Mouse (Mus musculus) frontal cortex, postnatal 36 days (tissue): ENCODE data around the gene Cdkn1b.
A peak's percentile ranks its signal among the peaks of the same experiment; 100 is the strongest.

Experiments used
- DNase-seq, 2 experiments: peaks; one replicate each; pipeline ENCODE4 v3.0.0; 2022; ENCODE audit warnings: low spot score in 2 of 2

Cdkn1b gene

DNA sequence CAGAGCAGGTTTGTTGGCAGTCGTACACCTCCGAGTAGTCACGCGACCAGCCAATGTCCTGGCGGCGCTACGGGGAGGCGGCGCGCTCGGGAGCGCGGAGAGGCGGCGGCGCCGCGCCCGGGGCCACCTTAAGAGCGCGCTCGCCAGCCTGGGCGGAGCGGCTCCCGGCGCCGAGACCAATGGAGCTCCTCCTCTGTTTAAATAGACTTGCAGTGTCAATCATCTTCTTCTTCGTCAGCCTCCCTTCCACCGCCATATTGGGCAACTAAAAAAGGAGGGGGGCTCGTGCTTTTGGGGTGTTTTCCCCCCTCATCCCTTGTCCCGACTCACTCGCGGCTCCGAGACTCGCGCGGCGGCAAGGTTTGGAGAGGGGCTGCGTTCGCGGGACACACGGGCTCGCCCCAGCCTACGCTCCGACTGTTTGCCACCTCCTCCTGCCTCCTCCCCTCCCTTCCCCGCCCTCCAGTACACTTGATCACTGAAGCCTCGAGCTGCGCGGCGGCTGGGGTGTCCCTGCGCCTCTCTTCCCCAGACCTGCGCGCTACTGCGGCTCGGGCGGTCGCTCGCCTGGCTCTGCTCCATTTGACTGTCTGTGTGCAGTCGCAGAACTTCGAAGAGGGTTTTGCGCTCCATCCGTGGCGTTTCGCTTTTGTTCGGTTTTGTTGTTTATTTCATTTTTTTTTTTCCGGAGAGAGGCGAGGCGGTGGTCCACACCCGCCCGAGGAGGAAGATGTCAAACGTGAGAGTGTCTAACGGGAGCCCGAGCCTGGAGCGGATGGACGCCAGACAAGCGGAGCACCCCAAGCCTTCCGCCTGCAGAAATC lies at the start of gene Cdkn1b:
Cdkn1b (plus strand) TSS at position 212 of the 824 bp plus-strand sequence.
- DNase-seq, result peak; percentile 92 to 93

GRCm38 (mm10) chr6:134870887-134871286 lies 49.3 kb upstream of the Cdkn1b start:
- DNase-seq, result no peak

DNA sequence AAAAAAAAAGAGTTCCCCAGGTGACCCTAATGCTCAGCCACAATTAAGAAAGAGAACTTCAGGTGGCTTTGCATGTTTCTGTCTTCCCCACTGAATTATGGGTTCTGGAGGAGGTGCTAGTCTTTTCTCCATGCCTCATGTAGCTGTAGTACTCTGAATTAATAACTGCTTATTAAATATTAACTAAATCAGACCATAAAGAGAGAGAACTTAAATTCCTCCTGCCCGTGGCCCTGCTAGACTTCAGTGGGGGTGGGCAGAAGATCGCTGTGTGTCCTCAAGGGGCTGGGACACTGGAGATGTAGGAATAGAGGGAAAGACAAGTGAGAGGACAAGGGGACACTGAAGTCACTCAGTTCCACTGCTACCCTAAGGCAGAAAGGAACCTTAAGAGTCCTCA lies 48.0 kb upstream of the Cdkn1b start:
- DNase-seq, result no peak

- DNase-seq, result no peak
These were observed 47.2 kb upstream of the Cdkn1b start for GRCm38 (mm10) chr6:134873018-134873417.

DNA sequence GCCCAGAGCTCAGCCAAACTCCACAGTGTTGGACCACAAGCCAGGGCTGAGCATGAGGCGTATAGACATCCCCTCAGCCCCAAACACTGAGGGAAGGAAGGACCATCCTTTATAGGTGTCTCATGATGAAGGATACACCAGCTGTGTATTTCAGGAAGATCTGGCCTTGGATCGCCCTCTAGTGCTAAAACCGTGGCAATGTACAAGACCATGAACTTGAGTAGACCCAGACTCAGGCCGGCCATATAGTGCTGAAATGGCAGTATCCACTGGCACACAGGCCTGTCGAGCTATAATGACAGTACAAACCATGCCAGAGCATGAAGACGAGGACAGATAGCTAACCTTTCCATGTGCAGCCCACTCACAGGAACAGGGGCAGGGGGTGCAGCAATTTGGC lies 43.4 kb upstream of the Cdkn1b start:
- DNase-seq, result no peak

DNA sequence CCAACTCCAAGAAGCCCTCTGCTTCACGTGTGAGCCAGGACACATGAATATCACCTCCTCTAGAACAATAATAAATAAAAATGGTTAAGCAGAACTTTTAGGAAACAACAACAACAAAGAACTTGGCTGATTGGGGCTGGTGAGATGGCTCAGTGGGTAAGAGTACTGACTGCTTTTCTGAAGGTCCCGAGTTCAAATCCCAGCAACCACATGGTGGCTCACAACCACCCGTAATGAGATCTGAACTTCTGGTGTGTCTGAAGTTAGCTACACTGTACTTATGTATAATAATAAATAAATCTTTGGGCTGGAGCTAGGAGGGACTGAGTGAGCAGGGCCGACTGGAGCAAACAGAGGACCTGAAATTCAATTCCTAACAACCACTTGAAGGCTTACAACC lies 42.9 kb upstream of the Cdkn1b start:
- no peak for DNase-seq

DNA sequence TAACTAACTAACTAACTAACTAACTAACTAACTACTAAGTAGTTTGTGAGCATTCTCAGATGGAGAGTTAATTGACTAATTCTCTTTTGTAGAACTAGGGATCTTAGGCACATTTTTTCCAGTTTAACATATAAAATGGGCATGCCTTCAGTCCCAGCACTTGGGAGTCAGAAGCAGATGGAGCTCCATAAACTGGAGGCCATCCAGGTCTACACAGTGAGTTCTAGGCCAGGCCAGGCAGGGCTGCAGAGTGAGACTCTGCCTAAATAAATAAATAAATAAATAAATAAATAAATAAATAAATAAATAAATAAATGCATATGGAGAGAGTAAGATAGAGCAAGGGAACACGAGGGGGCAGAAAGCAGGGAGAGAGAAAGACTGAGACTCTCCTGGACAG lies 42.3 kb upstream of the Cdkn1b start:
- DNase-seq, result no peak

DNA sequence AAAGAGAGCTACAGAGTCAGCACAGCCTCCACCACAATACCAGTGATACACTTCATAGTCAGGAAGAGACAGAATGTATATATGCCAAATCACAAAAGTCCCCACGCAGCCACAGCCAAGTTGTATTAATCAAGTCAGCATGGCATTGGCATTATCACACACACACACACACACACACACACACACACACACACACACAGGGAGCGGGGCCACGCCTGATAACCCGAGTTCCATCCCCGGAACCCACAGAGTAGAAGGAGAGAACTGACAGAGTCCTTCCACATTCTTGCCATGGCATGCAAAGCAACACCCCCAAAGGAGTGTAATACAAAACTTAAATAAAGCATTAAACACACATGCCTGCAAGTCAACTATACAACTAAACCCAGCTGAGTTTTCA lies 40.6 kb upstream of the Cdkn1b start:
- no peak for DNase-seq

- no peak for DNase-seq
These were observed 40.2 kb upstream of the Cdkn1b start for GRCm38 (mm10) chr6:134880046-134880445.

GRCm38 (mm10) chr6:134883661-134884060 lies 36.5 kb upstream of the Cdkn1b start:
- DNase-seq, result no peak

GRCm38 (mm10) chr6:134885515-134885914 lies 34.7 kb upstream of the Cdkn1b start:
- DNase-seq, result no peak

DNA sequence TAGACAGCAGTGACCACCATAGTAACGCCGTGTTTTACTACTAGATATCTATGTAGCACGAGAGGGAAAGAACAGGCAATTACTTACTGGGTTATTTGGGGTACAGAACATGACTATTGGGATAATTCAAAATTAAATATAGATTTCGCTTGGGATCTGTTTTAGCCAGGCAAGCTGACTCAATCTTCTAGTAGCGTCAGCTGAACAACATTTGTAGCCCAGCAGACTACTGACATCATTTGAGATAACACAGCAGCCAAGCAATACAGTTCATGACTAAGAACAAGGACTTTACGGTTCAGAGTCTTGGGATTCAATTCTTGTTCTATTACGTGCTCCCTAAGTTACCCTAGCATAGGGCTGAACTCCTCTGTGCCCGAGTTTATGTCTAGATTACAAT lies 33.7 kb upstream of the Cdkn1b start:
- no peak for DNase-seq

- peak; percentile 44 to 51 for DNase-seq
These were observed 33.2 kb upstream of the Cdkn1b start for GRCm38 (mm10) chr6:134887008-134887407.

DNA sequence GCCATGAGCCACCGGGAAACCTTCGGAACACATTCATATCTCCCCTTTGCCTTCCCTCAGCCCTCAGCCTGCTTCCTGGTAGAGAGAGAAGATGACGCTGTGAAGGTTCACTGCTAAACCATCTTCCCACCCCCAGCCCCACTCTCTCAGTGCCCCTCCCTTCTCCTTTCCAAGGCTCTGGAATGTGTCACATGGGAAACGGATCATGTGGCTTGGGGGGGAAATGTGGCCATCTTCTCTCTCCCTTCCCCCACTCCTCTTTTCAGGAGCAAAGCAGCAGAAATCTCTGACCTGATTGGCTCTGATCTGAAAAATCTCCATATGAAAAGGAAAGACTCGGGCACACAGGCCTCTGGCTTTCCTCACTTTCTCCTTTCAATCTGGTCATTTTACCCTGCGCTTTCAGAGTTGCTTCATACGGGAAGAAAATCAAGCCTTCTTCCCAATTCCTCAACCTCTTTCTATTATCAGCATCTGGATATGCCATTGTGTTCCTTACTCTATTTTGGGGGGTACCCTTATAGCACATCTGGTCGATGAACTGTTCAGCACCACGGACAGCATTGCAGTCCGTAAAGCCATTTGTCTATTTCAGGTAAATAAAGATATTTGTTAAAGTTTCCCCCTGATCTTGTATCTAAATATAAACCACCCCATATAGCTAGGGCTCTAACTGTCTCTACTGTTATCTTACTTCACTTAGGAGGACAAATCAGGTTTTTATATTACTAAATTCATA lies 32.3 kb upstream of the Cdkn1b start:
- peak; percentile 81 to 89 for DNase-seq

- peak; percentile 60 to 67 for DNase-seq
These were observed 31.6 kb upstream of the Cdkn1b start for GRCm38 (mm10) chr6:134888563-134889017.

- DNase-seq, result no peak
These were observed 30.4 kb upstream of the Cdkn1b start for GRCm38 (mm10) chr6:134889763-134890162.

DNA sequence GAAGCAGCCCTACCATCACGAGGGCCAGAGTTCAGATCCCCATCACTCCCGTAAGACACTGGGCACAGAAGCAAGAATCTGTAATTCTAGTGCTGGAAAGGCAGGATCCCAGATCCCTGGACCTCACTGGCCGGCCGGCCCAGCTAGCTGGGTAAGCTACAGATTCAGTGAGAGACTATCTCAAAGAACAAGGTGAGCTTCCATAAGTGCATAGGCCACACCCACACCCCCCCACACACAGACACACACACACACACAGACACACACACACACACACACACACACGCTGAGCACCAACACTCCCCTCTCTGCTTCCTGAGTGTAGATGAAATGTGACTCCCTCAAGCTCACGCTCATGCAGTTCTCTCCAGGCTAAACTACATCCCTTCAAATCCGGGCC lies 29.8 kb upstream of the Cdkn1b start:
- no peak for DNase-seq

DNA sequence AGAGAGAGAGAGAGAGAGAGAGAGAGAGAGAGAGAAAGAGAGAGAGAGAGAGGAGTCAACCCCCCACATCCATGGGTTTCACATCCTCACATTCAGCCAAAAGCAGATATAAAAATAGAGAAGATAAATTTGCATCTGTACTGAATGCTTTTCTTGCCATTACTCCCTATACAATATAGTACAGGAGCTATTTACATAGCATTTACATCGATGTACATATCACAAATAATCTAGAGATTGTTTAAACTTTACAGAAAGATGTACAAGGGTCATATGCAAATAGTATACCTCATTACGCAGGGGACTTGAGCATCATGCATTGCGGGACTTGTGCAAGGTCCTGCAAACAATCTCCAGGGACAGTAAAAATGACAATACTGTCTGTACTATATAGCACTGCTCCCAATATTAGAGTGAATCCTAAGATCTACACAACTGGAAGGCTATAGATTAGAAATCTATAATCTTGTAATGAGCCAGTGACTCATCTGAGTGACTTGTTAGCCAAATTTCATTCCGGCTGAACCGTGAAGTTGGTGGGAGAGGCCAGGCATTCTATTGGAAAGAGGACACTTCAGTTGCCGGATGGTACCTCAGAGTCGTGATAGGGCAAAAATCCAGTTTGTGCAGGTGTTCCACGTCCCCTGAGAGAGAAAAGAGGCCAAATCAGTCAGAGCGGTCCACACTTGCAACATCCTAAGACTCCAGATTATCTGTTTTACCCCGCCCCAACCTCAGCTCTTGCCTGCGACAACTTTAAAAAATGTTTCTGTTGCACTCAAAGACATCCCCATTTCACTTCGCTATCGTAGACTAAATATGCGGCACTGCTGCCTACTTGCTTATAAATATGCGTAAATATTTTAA lies 23.4 kb upstream of the Cdkn1b start:
- no peak for DNase-seq

DNA sequence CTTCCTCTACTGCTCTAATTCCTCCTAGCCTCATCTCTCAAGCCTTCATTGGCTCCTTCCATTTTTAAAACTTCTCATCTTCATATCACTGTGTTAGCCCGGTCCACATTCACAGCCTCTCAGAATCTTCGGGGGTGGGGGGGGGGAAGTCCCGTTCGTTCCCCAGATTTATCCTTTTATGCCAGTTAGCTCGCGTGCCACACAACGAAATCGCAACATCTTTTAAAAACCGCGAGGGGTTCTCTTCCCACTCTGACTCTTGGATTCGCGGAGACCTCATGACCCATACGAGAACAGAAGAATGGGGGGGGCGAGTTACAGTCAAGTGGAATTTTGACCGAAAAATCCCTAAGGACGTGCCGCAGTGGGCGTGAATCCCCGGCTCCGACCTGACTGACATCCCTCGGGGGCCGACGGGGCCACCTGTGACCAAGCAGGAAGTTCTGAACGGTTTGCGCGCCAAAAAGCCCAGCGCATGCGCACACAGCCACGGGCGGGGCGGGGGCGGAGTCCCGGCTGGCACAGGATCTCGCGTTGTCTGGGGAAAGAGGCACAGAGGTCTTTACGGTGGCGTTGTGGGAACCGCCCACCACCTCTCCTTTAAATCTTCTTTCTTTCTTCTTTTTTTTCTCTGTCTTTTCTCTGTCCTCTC lies 22.6 kb upstream of the Cdkn1b start:
- DNase-seq, result peak; percentile 93 to 95

DNA sequence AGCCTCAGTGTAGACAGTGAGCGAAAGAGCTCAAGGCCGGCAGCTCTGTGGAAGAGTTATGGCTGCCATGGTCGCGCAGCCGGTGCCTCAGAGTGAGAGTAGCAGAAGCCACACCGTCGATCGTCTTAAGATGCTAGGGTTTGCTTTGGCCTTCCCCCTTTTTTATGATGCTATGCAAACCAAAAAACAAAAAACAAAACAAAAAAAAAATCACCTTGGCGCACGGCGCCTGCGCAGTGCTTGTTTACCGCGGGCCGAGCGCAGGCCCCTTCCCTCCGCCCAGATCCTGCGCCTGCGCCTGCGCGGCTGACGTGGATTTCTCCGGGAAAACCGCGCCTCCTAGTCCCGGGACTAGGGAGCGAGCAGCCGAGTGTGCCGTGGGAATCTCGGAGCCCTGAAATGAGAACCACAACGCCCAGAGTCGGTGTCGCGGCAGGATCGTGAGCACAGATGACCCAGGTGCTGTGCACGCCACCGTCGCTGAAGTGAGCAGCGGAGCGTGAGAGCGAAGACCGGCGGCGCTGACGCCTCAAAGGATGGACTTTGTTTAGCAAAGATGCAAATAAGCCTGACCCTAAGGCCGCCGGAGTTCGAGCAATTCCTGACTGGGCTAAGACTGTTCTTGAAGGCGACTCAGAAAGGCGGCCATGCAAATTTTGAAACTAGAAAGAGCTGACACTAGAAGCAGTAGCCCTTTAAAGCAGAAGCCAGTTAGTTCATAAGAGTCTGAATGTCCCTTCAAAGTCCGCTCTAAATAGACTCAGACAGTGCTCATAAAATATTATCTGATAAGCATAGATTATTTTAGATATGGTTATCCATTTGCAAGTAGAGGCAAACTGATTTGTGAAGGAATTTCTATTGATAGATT lies 21.9 kb upstream of the Cdkn1b start, which contains the start of gene Gpr19:
Gpr19 (minus strand) TSS at position 484 of the 871 bp plus-strand sequence.
- peak; percentile 83 to 87 for DNase-seq
